Mouse (Mus musculus) lung, embryonic 16.5 days (tissue): ENCODE results near the gene Socs1. TPM values are rescaled to one million over a fixed set of nuclear protein-coding genes. Genes with fewer than 3 reads are reported as not detected.
A peak's percentile ranks its signal among the peaks of the same experiment; 100 is the strongest.

ENCODE experiments used
- ATAC-seq: fragments of 200-750 bp; cut with Nextera tagmentation; 2 replicates; pipeline ENCODE4 v1.8.0; 2017; ENCODE audit warnings: low read depth, mild to moderate bottlenecking, moderate library complexity
- H3K27ac ChIP-seq: fragments of 300-500 bp; sonication (generic); 2 replicates; pipeline ENCODE4 v1.5.1; 2014; ENCODE audit warnings: mild to moderate bottlenecking, control low read depth, low read length
- H3K27me3 ChIP-seq: fragments of 300-500 bp; sonication (generic); 2 replicates; pipeline ENCODE4 v1.6.1; 2014; ENCODE audit warnings: low read depth, low read length, mixed read lengths; ENCODE audit not compliant: control insufficient read depth, insufficient read depth
- H3K36me3 ChIP-seq: fragments of 300-500 bp; sonication (generic); 2 replicates; pipeline ENCODE4 v1.6.1; 2014; ENCODE audit warnings: low read length; ENCODE audit not compliant: control insufficient read depth, insufficient read depth
- H3K4me1 ChIP-seq: fragments of 300-500 bp; sonication (generic); replicated peaks from 2 replicates; pipeline ENCODE4 v1.6.1; 2014; ENCODE audit warnings: low read length, mixed read lengths; ENCODE audit not compliant: control insufficient read depth, insufficient read depth
- H3K4me2 ChIP-seq: fragments of 300-500 bp; sonication (generic); 2 replicates; pipeline ENCODE4 v1.6.1; 2014; ENCODE audit warnings: low read depth, low read length, control low read depth
- H3K4me3 ChIP-seq: fragments of 300-500 bp; sonication (generic); 2 replicates; pipeline ENCODE4 v1.5.1; 2014; ENCODE audit warnings: mild to moderate bottlenecking, low read length, control low read depth
- H3K9ac ChIP-seq: fragments of 300-500 bp; sonication (generic); 2 replicates; pipeline ENCODE4 v1.6.1; 2014; ENCODE audit warnings: low read length, control low read depth
- H3K9me3 ChIP-seq: fragments of 300-500 bp; sonication (generic); 2 replicates; pipeline ENCODE4 v1.6.1; 2016; ENCODE audit warnings: low read length; ENCODE audit not compliant: control insufficient read depth
- WGBS: fragments of 180-500 bp; shearing (Covaris S2); extraction: QIAGEN DNeasy Blood & Tissue Kit; methylation state at CpG from one replicate; pipeline ENCODE4 v1.1.7; 2014; 5-methylcytosine and 5-hydroxymethylcytosine counted together
- polyA plus RNA-seq: library from polyadenylated mRNA; unstranded; fragments of >200 nt; fragmentation: Nextera tagmentation; extraction: Ambion mirVana; gene quantifications from 2 replicates; pipeline ENCODE4 v1.2.1, GENCODE M21; 2015

The Socs1 gene
- polyA plus RNA-seq, 1 experiment from 2014 or later = 8.7 TPM

GRCm38 (mm10) chr16:10788866-10789265, 3.5 kb upstream of the Socs1 start:
- no peak for ATAC-seq
- Histone ChIP-seq H3K27ac (no peak overlapping the region), H3K36me3 (no peaks in the 10 kb centered on the region), H3K27me3 (no peaks in the 10 kb centered on the region; the same call in 1 of the 2 replicates), H3K4me1 (peaks cover 12% of the 10 kb centered on the region), H3K4me3 (no peak overlapping the region), H3K4me2 (no peak overlapping the region), H3K9me3 (no peaks in the 10 kb centered on the region), H3K9ac (no peak overlapping the region)
- 76% methylated on average over 4 of the region's 4 CpGs for WGBS

- H3K27ac ChIP-seq = no peak within 1 kb of the TSS
- H3K27me3 ChIP-seq = no peaks in the 10 kb centered on the region; the same call in 1 of the 2 replicates
- H3K4me2 ChIP-seq = no peak within 1 kb of the TSS
- no peak within 1 kb of the TSS for H3K4me3 ChIP-seq
- no peak for ATAC-seq
- H3K4me1 ChIP-seq = peaks cover 17% of the 10 kb centered on the region
- WGBS = 42% methylated on average over 16 of the region's 16 CpGs
- no peaks in the 10 kb centered on the region for H3K36me3 ChIP-seq
- no peak within 1 kb of the TSS for H3K9ac ChIP-seq
- no peaks in the 10 kb centered on the region for H3K9me3 ChIP-seq
Observed at GRCm38 (mm10) chr16:10788271-10788670, 2.9 kb upstream of the Socs1 start, which contains the start of gene Tnp2. TSS of gene Tnp2 (minus strand) at chr16:10788660.

DNA sequence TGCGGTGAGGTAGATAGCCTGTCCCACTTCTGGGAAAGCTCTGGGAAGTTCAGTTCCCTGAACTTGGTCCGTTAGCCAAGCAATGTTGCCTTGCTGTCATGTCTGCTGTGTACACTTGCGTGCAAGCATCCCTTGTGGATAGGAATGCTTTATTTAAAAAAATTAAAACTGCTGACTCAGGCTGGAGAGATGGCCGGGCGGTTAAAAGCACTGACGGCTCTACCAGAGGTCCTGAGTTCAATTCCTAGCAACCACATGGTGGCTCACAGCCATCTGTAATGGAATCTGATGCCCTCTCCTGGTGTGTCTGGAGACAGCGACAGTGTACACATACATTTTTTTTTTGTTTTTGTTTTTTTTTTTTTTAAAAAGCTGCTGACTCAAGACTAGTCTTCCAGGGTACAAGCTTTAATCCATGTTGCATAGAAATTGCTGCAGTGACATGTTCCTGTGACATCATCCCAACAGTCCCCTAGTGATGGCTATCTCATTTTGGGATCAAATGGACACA, 2.3 kb upstream of the Socs1 start:
- ATAC-seq = no peak
- Histone ChIP-seq H3K4me1 (peaks cover 24% of the 10 kb centered on the region), H3K9ac (no peak overlapping the region), H3K27me3 (no peaks in the 10 kb centered on the region; the same call in 1 of the 2 replicates), H3K4me2 (no peak overlapping the region), H3K36me3 (no peaks in the 10 kb centered on the region), H3K9me3 (no peaks in the 10 kb centered on the region), H3K27ac (no peak overlapping the region), H3K4me3 (no peak overlapping the region)
- WGBS = 64% methylated on average over 7 of the region's 7 CpGs

GRCm38 (mm10) chr16:10786782-10787547, 1.6 kb upstream of the Socs1 start:
- Histone ChIP-seq H3K9ac (no peak overlapping the region), H3K36me3 (no peaks in the 10 kb centered on the region), H3K4me3 (no peak overlapping the region), H3K27ac (peak overlapping the region; percentile 98; the same call in 1 of the 2 replicates), H3K4me1 (peaks cover 29% of the 10 kb centered on the region), H3K4me2 (no peak overlapping the region), H3K9me3 (no peaks in the 10 kb centered on the region), H3K27me3 (no peaks in the 10 kb centered on the region)
- ATAC-seq = no peak
- 58% methylated on average over 4 of the region's 4 CpGs for WGBS

- peaks cover 35% of the 10 kb centered on the region for H3K4me1 ChIP-seq
- H3K9ac ChIP-seq = peak overlapping the region; percentile 66
- H3K4me2 ChIP-seq = peak overlapping the region; percentile 72
- H3K27ac ChIP-seq = peak overlapping the region; percentile 98
- 1% methylated on average over 9 of the region's 9 CpGs for WGBS
- peak overlapping the region; percentile 72 for H3K4me3 ChIP-seq
- H3K27me3 ChIP-seq = no peaks in the 10 kb centered on the region
- peak; percentile 32 for ATAC-seq
- H3K36me3 ChIP-seq = no peaks in the 10 kb centered on the region
- no peaks in the 10 kb centered on the region for H3K9me3 ChIP-seq
Observed at GRCm38 (mm10) chr16:10786288-10786687, 952 bp upstream of the Socs1 start.

- H3K4me2 ChIP-seq = peak overlapping the region; percentile 72
- peak; percentile 80 for ATAC-seq
- no peaks in the 10 kb centered on the region for H3K27me3 ChIP-seq
- H3K9ac ChIP-seq = peak overlapping the region; percentile 66
- 0% methylated on average over 53 of the region's 55 CpGs for WGBS
- H3K9me3 ChIP-seq = no peaks in the 10 kb centered on the region
- peak overlapping the region; percentile 98 for H3K27ac ChIP-seq
- H3K4me1 ChIP-seq = peaks cover 42% of the 10 kb centered on the region
- H3K36me3 ChIP-seq = no peaks in the 10 kb centered on the region
- peak overlapping the region; percentile 72 for H3K4me3 ChIP-seq
Observed at GRCm38 (mm10) chr16:10784793-10785370, 454 bp downstream of the Socs1 start.

DNA sequence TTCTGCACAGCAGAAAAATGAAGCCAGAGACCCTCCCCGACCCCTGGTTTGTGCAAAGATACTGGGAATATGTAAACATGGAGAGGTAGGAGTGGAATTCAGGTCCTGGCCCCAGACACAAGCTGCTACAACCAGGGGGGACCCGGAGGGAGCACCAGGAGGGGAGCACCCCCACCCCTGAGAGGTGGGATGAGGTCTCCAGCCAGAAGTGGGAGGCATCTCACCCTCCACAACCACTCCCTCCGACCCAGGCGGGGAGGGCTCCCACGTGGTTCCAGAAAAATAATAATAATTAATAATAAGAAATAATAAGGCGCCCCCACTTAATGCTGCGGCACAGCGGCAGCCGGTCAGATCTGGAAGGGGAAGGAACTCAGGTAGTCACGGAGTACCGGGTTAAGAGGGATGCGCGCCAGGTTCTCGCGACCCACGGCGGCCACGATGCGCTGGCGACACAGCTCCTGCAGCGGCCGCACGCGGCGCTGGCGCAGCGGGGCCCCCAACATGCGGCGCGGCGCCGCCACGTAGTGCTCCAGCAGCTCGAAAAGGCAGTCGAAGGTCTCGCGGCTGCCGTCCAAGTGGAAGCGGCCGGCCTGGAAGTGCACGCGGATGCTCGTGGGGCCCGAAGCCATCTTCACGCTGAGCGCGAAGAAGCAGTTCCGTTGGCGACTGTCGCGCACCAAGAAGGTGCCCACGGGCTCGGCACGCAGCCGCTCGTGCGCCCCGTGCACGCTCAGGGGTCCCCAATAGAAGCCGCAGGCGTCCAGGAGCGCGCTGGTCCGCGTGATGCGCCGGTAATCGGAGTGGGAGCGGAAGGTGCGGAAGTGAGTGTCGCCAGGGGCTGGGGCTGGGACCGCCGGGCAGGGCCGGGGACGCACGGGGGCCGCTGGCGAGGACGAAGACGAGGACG, 1.2 kb downstream of the Socs1 start:
- Histone ChIP-seq H3K27me3 (no peaks in the 10 kb centered on the region), H3K4me2 (peak overlapping the region; percentile 72), H3K9me3 (no peaks in the 10 kb centered on the region), H3K36me3 (no peaks in the 10 kb centered on the region), H3K4me3 (peak overlapping the region; percentile 72), H3K27ac (peak overlapping the region; percentile 98), H3K4me1 (peaks cover 42% of the 10 kb centered on the region), H3K9ac (peak overlapping the region; percentile 66)
- ATAC-seq = peak; percentile 1
- under 1% methylated on average over 79 of the region's 81 CpGs for WGBS

GRCm38 (mm10) chr16:10783451-10783850, 1.9 kb downstream of the Socs1 start:
- Histone ChIP-seq H3K4me3 (peak overlapping the region; percentile 72), H3K4me1 (peaks cover 42% of the 10 kb centered on the region), H3K4me2 (peak overlapping the region; percentile 72), H3K9me3 (no peaks in the 10 kb centered on the region), H3K27ac (no peak overlapping the region), H3K27me3 (no peaks in the 10 kb centered on the region), H3K36me3 (no peaks in the 10 kb centered on the region), H3K9ac (peak overlapping the region; percentile 66)
- no peak for ATAC-seq
- 41% methylated on average over 8 of the region's 8 CpGs for WGBS

GRCm38 (mm10) chr16:10783152-10783434, 2.2 kb downstream of the Socs1 start:
- H3K9me3 ChIP-seq = no peaks in the 10 kb centered on the region
- peak overlapping the region; percentile 72 for H3K4me2 ChIP-seq
- peaks cover 42% of the 10 kb centered on the region for H3K4me1 ChIP-seq

More at GRCm38 (mm10) chr16:10783152-10783434, 2.2 kb downstream of the Socs1 start:
- H3K4me3 ChIP-seq = peak overlapping the region; percentile 72
- H3K27ac ChIP-seq = no peak overlapping the region
- ATAC-seq = no peak
- no peaks in the 10 kb centered on the region for H3K36me3 ChIP-seq
- 8% methylated on average over 1 of the region's 1 CpGs for WGBS
- H3K9ac ChIP-seq = peak overlapping the region; percentile 32
- H3K27me3 ChIP-seq = no peaks in the 10 kb centered on the region
